Mouse (Mus musculus): ENCODE measurements around the gene Lrrc8a.
A peak's percentile ranks its signal among the peaks of the same experiment; 100 is the strongest.

The Lrrc8a gene

DNA sequence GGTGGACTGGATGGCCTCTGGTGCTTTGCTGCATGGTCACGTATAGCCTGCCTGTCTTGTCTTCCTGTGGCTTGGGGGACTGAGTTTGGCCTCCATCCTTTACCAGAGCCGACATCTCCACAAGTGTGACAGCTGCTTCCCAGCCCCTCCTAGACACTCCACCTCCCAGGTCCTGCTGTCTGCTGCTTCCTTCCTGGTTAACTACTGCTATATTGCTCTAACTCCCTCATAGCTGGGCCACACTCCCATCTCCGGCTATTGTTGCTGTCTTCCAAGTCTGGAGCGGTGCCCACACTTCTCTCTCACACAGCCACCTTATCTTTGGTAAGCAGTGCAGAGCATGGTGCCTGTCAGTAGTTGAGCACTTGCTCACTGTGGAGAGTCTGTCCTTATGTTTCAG, 2.3 kb downstream of the Lrrc8a start:
- no peak for DNase-seq (ENCODE audit: low read depth, low spot score)

DNA sequence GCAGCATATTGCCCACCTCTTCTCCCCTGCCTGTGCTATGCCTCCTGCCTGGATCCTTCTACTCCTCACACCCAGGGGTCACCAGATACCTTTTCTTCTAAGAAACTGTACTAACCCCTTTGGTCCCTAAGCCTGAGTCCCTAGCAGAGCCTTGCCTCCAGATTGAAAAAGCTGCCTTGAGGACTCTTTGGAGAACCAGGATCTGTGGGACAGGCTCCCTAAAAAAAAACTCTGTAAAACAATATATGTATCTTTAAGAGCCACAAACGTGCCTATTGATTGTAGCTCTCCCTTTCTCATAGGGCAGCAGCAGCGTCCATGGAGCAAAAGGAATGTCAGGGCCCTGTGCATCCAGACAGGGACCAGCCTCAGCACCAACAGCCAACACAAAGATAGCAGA, 2.8 kb downstream of the Lrrc8a start, which contains the start of gene Gm28035:
Gm28035 (plus strand) TSS at position 301 of the 400 bp plus-strand sequence.
- DNase-seq (ENCODE audit: low read depth, low spot score), result no peak

DNA sequence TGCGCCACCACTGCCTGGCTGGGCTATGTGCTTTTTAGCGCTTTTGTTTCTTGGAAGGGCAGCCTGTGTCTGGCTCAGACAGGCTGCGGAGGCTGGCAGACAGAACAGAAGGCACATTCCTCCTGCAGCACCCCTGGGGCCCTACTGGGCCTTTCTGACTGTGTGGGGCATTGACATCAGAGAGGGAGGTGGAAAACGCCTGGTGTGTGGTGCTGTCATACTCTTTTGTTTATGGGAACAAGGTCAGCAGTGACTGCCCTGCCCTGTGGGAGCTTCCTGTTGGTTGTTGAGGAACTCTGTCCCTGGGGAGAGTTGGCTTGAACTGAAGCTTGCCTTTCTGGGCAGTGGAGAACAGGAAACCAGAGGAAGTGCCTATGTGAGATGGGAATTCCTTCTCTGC, 5.0 kb downstream of the Lrrc8a start:
- DNase-seq (ENCODE audit: low read depth, low spot score), result no peak

GRCm38 (mm10) chr2:30243391-30243790, 5.9 kb downstream of the Lrrc8a start:
- no peak for DNase-seq (ENCODE audit: low read depth, low spot score)

DNA sequence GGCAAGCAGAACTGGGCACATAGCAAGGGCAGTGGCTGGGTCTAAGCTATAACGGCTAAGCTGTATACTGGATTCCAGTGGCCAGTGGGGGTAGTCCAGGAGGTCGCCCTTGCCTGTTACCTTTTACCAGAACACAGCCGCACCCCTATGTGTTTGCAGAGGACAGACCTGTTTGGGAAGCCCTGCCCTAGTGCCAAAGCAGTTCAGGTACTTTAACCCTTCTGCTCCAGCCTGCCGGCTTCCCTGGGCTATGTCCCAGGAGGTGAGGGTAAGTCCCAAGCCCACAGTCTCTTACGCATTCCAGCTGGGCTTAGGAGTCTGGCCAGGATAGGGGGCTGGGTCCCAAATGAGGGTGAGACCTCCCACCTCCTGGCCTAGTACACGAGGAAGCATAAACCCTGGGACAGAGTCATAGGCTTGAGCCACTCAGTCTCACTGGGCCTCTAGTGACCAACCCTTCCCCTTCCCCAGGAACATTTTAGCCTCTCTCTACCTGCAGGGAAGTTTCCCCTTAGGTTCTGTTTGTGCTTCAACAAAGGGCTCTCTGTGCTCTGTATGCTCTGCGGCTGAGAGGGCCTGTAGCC, 7.2 kb downstream of the Lrrc8a start:
- no peak for DNase-seq (ENCODE audit: low read depth, low spot score)

- DNase-seq (ENCODE audit: low read depth, low spot score), result no peak
Observed at GRCm38 (mm10) chr2:30247036-30247435, 9.5 kb downstream of the Lrrc8a start.

DNA sequence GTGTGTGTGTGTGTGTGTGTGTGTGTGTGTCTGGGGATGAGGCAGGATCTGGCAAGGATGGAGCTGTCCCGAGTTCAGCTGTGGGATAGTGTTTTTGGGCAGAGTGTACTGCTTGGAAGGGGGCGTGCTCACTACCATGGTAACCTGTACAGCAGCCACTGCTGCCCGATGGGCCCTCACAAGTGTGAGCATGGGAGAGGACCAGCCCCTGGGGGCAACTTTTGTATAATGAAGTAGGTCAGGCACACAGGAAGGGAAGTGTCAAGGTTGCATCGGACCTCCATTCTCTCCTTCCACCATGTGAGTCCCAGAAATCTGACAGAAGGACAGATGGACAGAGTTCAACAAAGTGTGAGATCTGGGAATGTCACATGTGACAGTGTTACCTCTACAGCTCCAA, 10.2 kb downstream of the Lrrc8a start:
- no peak for DNase-seq (ENCODE audit: low read depth, low spot score)

DNA sequence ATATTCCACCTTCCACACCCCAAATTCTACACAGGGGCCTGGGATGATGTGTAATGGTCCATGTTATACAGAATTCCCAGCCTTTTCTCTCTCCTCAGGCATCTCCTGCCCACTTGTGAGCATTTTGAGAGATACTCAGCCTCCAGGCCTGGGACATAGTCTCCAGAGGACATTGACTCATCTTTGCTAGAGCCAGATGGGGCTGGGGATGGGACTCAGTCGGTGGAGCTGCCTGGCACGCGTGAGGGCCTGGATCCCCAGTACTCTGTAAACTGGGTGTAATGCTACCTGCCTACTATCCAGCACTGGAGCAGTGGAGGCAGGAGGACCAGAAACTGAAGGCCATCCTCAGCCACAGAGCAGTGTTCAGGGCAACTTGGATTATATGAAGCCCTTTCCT, 11.7 kb downstream of the Lrrc8a start:
- DNase-seq (ENCODE audit: low read depth, low spot score), result no peak

GRCm38 (mm10) chr2:30250166-30251128, 12.9 kb downstream of the Lrrc8a start:
- DNase-seq (ENCODE audit: low read depth, low spot score), result no peak

DNA sequence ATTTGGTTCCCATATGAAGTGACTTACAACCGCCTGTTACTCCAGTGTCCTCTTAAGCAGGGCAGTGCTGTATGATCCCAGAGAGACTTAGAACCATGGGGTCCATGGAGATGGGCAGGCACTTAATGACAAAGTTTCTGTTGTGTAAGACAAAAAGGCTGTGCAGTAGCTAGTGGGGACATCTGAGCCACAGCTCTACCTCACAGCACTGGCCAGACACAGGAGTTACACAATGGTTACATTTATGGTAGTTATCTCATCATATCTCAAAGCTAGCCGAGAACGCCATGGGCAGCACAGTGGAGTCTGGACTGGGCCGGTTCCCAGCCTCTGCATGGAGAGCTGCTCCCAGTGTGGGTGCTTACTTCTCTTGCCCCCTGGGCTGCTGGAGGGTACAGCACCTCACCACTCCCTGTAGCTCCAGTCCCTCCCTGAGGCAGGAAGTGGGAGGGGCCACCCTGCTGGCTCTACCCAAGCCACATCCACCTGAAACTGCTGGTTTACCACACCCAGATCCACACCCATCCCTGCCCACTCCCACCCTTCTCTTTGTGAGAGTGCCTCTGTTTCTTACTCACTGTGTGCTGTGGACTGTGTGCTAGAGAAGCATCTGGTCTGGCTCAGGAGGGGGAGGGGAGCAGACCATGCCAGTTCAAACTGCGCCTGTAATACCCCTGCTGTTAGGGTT, 14.0 kb downstream of the Lrrc8a start:
- DNase-seq (ENCODE audit: low read depth, low spot score), result peak; percentile 87

DNA sequence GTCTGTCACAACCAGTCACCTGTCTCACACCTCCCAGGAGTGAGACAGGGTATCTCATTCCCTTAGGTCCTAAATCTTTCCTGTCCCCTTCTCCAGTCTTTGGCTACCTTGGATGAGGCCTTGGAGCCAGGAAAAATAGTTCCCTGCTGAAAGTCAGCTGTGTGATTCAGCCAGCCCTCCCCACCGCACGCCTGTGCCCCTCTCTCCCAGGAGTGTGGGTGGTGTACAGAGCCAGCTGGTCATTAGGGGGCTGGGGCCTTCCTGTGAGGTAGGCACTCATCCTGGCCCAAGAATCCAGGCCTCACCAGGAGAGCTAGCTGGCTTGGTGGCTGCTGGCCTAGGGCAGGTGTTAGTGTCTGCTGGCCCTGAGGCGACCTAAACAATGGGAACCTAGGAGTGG, 15.0 kb downstream of the Lrrc8a start:
- no peak for DNase-seq (ENCODE audit: low read depth, low spot score)

GRCm38 (mm10) chr2:30253809-30254208, 16.3 kb downstream of the Lrrc8a start:
- DNase-seq (ENCODE audit: low read depth, low spot score), result peak; percentile 53

DNA sequence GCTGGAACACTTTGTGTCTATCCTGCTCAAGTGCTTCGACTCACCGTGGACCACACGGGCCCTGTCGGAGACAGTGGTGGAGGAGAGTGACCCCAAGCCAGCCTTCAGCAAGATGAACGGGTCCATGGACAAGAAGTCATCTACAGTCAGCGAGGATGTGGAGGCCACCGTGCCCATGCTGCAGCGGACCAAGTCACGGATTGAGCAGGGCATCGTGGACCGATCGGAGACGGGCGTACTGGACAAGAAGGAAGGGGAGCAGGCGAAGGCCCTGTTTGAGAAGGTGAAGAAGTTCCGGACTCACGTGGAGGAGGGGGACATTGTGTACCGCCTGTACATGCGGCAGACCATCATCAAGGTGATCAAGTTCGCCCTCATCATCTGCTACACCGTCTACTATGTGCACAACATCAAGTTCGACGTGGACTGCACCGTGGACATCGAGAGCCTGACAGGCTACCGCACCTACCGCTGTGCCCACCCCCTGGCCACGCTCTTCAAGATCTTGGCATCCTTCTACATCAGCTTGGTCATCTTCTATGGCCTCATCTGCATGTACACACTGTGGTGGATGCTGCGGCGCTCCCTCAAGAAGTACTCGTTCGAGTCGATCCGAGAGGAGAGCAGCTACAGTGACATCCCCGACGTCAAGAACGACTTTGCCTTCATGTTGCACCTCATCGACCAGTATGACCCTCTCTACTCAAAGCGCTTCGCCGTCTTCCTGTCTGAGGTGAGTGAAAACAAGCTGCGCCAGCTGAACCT, 18.3 kb downstream of the Lrrc8a start:
- DNase-seq (ENCODE audit: low read depth, low spot score), result no peak

DNA sequence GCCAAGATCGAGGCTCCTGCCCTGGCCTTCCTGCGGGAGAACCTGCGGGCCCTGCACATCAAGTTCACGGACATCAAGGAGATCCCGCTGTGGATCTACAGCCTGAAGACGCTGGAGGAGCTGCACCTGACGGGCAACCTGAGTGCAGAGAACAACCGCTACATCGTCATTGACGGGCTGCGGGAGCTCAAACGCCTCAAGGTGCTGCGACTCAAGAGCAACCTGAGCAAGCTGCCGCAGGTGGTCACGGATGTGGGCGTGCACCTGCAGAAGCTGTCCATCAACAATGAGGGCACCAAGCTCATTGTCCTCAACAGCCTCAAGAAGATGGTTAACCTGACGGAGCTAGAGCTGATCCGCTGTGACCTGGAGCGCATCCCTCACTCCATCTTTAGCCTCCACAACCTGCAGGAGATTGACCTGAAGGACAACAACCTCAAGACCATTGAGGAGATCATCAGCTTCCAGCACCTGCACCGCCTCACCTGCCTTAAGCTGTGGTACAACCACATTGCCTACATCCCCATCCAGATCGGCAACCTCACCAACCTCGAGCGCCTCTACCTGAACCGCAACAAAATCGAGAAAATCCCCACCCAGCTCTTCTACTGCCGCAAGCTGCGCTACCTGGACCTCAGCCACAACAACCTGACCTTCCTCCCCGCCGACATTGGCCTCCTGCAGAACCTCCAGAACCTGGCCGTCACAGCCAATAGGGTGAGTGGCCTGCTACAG, 19.3 kb downstream of the Lrrc8a start:
- no peak for DNase-seq (ENCODE audit: low read depth, low spot score)

- no peak for DNase-seq (ENCODE audit: low read depth, low spot score)
Observed at GRCm38 (mm10) chr2:30257699-30258460, 20.4 kb downstream of the Lrrc8a start.

- no peak for DNase-seq (ENCODE audit: low read depth, low spot score)
Observed at GRCm38 (mm10) chr2:30258600-30258999, 21.1 kb downstream of the Lrrc8a start.

GRCm38 (mm10) chr2:30259131-30260064, 21.9 kb downstream of the Lrrc8a start:
- no peak for DNase-seq (ENCODE audit: low read depth, low spot score)

- peak; percentile 46 for DNase-seq (ENCODE audit: low read depth, low spot score)
Observed at GRCm38 (mm10) chr2:30261064-30261736, 23.7 kb downstream of the Lrrc8a start.

Measured in CD4-positive, CD25-positive, alpha-beta regulatory T cell, adult 2 months (primary cell).